Mouse (Mus musculus) forebrain, postnatal 0 days (tissue): ENCODE data around the gene Usp29. TPM values are rescaled to one million over a fixed set of nuclear protein-coding genes. Genes with fewer than 3 reads are reported as not detected.
"Not testable (repeated sequence)": the region's sequence is repeated elsewhere in the genome, so short reads cannot be mapped to it uniquely, and the experiment has no call there.

Experiments used
- ATAC-seq: fragments of 200-750 bp; cut with Nextera tagmentation; 2 replicates; pipeline ENCODE4 v1.8.0; 2017; ENCODE audit warnings: mild to moderate bottlenecking, moderate library complexity
- DNase-seq: peaks from one replicate; pipeline ENCODE4 v3.0.0-alpha.2; 2015
- H3K27ac ChIP-seq: fragments of 300-500 bp; sonication (generic); 2 replicates; pipeline ENCODE4 v1.5.1; 2014; ENCODE audit warnings: low read depth, mild to moderate bottlenecking, antibody characterized with exemption, low read length, moderate library complexity, mixed read lengths
- H3K27me3 ChIP-seq: fragments of 300-500 bp; sonication (generic); 2 replicates; pipeline ENCODE4 v1.6.1; 2014; ENCODE audit warnings: mild to moderate bottlenecking, low read length, mixed read lengths; ENCODE audit not compliant: insufficient read depth
- H3K36me3 ChIP-seq: fragments of 300-500 bp; sonication (generic); 2 replicates; pipeline ENCODE4 v1.6.1; 2014; ENCODE audit warnings: mild to moderate bottlenecking, moderate library complexity; ENCODE audit not compliant: insufficient read depth
- H3K4me1 ChIP-seq: fragments of 300-500 bp; sonication (generic); 2 replicates; pipeline ENCODE4 v1.6.1; 2014; ENCODE audit warnings: antibody characterized with exemption; ENCODE audit not compliant: insufficient read depth
- H3K4me2 ChIP-seq: fragments of 300-500 bp; sonication (generic); 2 replicates; pipeline ENCODE4 v1.6.1; 2014; ENCODE audit warnings: low read depth, mild to moderate bottlenecking, moderate library complexity
- H3K4me3 ChIP-seq: fragments of 300-500 bp; sonication (generic); 2 replicates; pipeline ENCODE4 v1.5.1; 2014; ENCODE audit warnings: low read depth, low read length, mixed read lengths
- H3K9ac ChIP-seq: fragments of 300-500 bp; sonication (generic); 2 replicates; pipeline ENCODE4 v1.6.1; 2014; ENCODE audit warnings: mild to moderate bottlenecking
- H3K9me3 ChIP-seq: fragments of 300-500 bp; sonication (generic); 2 replicates; pipeline ENCODE4 v1.6.1; 2016; ENCODE audit warnings: low read length
- CTCF ChIP-seq: sonication (generic); IDR thresholded peaks from 2 replicates; pipeline ENCODE4 v1.5.1; 2016; ENCODE audit warnings: antibody characterized with exemption, control low read depth, low read depth
- WGBS: fragments of 180-500 bp; shearing (Covaris S2); extraction: QIAGEN DNeasy Blood & Tissue Kit; methylation state at CpG from one replicate; pipeline ENCODE4 v1.1.7; 2014; 5-methylcytosine and 5-hydroxymethylcytosine counted together
- polyA plus RNA-seq: library from polyadenylated mRNA; unstranded; fragments of >200 nt; fragmentation: Nextera tagmentation; extraction: Ambion mirVana; gene quantifications from 2 replicates; pipeline ENCODE4 v1.2.1, GENCODE M21; 2015
- total RNA-seq: library from RNA; depleted of rRNA; stranded (reverse); fragments of >200 nt; gene quantifications from 2 replicates; pipeline ENCODE4 v1.2.3, GENCODE M21; 2014

Usp29 gene
- total and polyA plus RNA-seq, 2 experiments from 2014 or later = 21.9 to 97.8 TPM

- no peak for TF ChIP-seq CTCF
- H3K36me3 ChIP-seq = no peaks in the 10 kb centered on the region
- DNase-seq (no peak), ATAC-seq (no peak)
- no peaks in the 10 kb centered on the region for H3K4me1 ChIP-seq
- H3K27ac ChIP-seq = no peak overlapping the region
- H3K9ac ChIP-seq = no peak overlapping the region
- H3K27me3 ChIP-seq = no peaks in the 10 kb centered on the region
- no peak overlapping the region for H3K4me3 ChIP-seq
- H3K4me2 ChIP-seq = no peak overlapping the region
- H3K9me3 ChIP-seq = no peaks in the 10 kb centered on the region
- WGBS = 30% methylated on average over 6 of the region's 6 CpGs
Measured at GRCm38 (mm10) chr7:6760170-6760569, 29.8 kb downstream of the Usp29 start.

GRCm38 (mm10) chr7:6765240-6765639, 34.9 kb downstream of the Usp29 start:
- ATAC-seq (no peak), DNase-seq (no peak)
- no peaks in the 10 kb centered on the region for H3K36me3 ChIP-seq
- WGBS = 69% methylated on average over 5 of the region's 5 CpGs
- no peaks in the 10 kb centered on the region for H3K9me3 ChIP-seq
- H3K4me3 ChIP-seq = no peak overlapping the region
- H3K9ac ChIP-seq = no peak overlapping the region
- no peak overlapping the region for H3K4me2 ChIP-seq
- no peaks in the 10 kb centered on the region for H3K4me1 ChIP-seq
- no peak for TF ChIP-seq CTCF
- H3K27me3 ChIP-seq = no peaks in the 10 kb centered on the region
- H3K27ac ChIP-seq = no peak overlapping the region

- DNase-seq (no peak), ATAC-seq (no peak)
- Histone ChIP-seq H3K9ac (no peak overlapping the region), H3K36me3 (no peaks in the 10 kb centered on the region), H3K27me3 (no peaks in the 10 kb centered on the region), H3K4me1 (no peaks in the 10 kb centered on the region), H3K9me3 (no peaks in the 10 kb centered on the region), H3K4me2 (no peak overlapping the region), H3K4me3 (no peak overlapping the region), H3K27ac (no peak overlapping the region)
- no peak for TF ChIP-seq CTCF
- 8% methylated on average over 8 of the region's 8 CpGs for WGBS
Measured at GRCm38 (mm10) chr7:6770286-6770685, 39.9 kb downstream of the Usp29 start.

GRCm38 (mm10) chr7:6773865-6774413, 43.6 kb downstream of the Usp29 start:
- H3K27ac ChIP-seq, H3K4me3 ChIP-seq, H3K9me3 ChIP-seq, DNase-seq, H3K27me3 ChIP-seq, H3K4me2 ChIP-seq, H3K4me1 ChIP-seq, H3K36me3 ChIP-seq, ATAC-seq, H3K9ac ChIP-seq: not testable (repeated sequence)
- 77% methylated on average over 11 of the region's 11 CpGs for WGBS

GRCm38 (mm10) chr7:6776314-6777059, 46.1 kb downstream of the Usp29 start:
- Histone ChIP-seq H3K9me3 (no peaks in the 10 kb centered on the region), H3K4me1 (0 out of 2 replicates have a peak, but pooled peaks cover under 1% of the 10 kb centered on the region), H3K27me3 (no peaks in the 10 kb centered on the region), H3K4me3 (no peak overlapping the region), H3K36me3 (no peaks in the 10 kb centered on the region), H3K9ac (no peak overlapping the region), H3K27ac (peak overlapping the region; percentile 21; the same call in 1 of the 2 replicates), H3K4me2 (no peak overlapping the region)
- 70% methylated on average over 10 of the region's 10 CpGs for WGBS
- DNase-seq (peak; percentile 67), ATAC-seq (peak; percentile 87)
- TF ChIP-seq CTCF = no peak

- TF ChIP-seq CTCF = no peak
- DNase-seq = no peak
- Histone ChIP-seq H3K27me3 (no peaks in the 10 kb centered on the region), H3K27ac (no peak overlapping the region), H3K4me3 (no peak overlapping the region), H3K9me3 (no peaks in the 10 kb centered on the region), H3K4me1 (peaks cover 6% of the 10 kb centered on the region; the same call in 1 of the 2 replicates), H3K9ac (no peak overlapping the region), H3K36me3 (no peaks in the 10 kb centered on the region), H3K4me2 (no peak overlapping the region)
- WGBS = 54% methylated on average over 2 of the region's 2 CpGs
- ATAC-seq = no peak; the same call in 1 of the 2 replicates
Measured at GRCm38 (mm10) chr7:6777107-6777506, 46.7 kb downstream of the Usp29 start.

GRCm38 (mm10) chr7:6777689-6778088, 47.3 kb downstream of the Usp29 start:
- TF ChIP-seq CTCF = no peak

More at GRCm38 (mm10) chr7:6777689-6778088, 47.3 kb downstream of the Usp29 start:
- WGBS = 61% methylated on average over 4 of the region's 4 CpGs
- H3K9ac ChIP-seq = no peak overlapping the region
- no peak overlapping the region for H3K4me3 ChIP-seq
- ATAC-seq (no peak), DNase-seq (no peak)
- no peaks in the 10 kb centered on the region for H3K36me3 ChIP-seq
- no peaks in the 10 kb centered on the region for H3K27me3 ChIP-seq
- H3K9me3 ChIP-seq = no peaks in the 10 kb centered on the region
- no peak overlapping the region for H3K27ac ChIP-seq
- peaks cover 7% of the 10 kb centered on the region; the same call in 1 of the 2 replicates for H3K4me1 ChIP-seq
- H3K4me2 ChIP-seq = no peak overlapping the region
